Mouse (Mus musculus): ENCODE data around the gene Gpr146. TPM values are rescaled to one million over a fixed set of nuclear protein-coding genes. Genes with fewer than 3 reads are reported as not detected.
A peak's percentile ranks its signal among the peaks of the same experiment; 100 is the strongest.

Gpr146 gene
- total and polyA plus RNA-seq, 3 experiments, result 21.3 to 34.2 (median 26.8) TPM

DNA sequence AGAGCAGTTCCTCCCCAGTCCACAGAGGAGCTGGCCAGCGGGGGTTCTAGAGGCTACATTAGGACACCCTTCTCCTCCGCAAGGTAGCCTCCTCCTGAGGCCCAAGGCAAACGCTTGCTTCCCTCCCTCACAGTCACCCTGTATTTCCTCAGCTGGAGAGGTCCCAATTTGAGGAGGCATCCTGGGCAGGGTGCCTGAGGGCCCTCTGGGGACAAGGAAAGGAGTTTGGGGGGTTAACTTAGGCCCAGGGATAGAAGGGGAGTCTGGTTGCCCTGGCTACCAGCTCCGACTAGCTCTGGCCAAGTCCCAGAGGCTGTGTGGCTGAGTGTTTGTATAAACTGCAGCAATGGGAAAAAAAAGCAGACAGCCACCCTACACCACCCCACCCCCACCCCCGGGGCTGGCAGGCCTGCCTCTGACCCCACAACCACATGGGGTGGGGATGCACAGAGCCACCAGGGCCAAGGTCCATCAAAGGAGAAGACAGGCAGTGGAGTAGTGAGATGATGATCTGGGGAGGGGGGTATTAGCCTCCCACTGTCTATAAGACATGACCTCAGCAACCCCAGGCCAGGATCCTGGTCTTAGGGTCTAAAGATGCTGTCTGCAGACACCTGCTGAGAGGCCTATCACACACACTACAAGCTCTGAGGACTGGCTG is 12.5 kb upstream of the Gpr146 start:
- H3K9me3 ChIP-seq (replicated peaks), result no peaks in the 10 kb centered on the region
- DNase-seq (ENCODE audit: low spot score), result no peak
- no peaks in the 10 kb centered on the region for H3K27me3 ChIP-seq (ENCODE audit: insufficient read depth, low read length)
- peaks cover 68% of the 10 kb centered on the region for H3K36me3 ChIP-seq (replicated peaks)
- TF ChIP-seq CTCF (IDR thresholded peaks at IDR 0.05; ENCODE audit: low read depth, low read length) (no peak), TAL1 (conservative IDR thresholded peaks at IDR 0.05; ENCODE audit: low read depth, low read length) (no peak), POLR2AphosphoS5 (IDR thresholded peaks at IDR 0.05; ENCODE audit: insufficient replicate concordance, low read depth, low read length) (no peak), GATA1 (IDR thresholded peaks at IDR 0.05; ENCODE audit: borderline replicate concordance, low read length) (no peak), GATA2 (IDR thresholded peaks at IDR 0.05; ENCODE audit: borderline replicate concordance, low read depth, low read length) (no peak)
- H3K4me1 ChIP-seq (ENCODE audit: insufficient read depth, low read depth, low read length), result peaks cover 74% of the 10 kb centered on the region
- ATAC-seq (ENCODE audit: extremely low read depth, insufficient number of reproducible peaks, low FRiP score, poor library complexity, severe bottlenecking), result no peak
- H3K4me3 ChIP-seq (ENCODE audit: low read depth, low read length), result peak overlapping the region; percentile 66; the same call in 1 of the 2 replicates

DNA sequence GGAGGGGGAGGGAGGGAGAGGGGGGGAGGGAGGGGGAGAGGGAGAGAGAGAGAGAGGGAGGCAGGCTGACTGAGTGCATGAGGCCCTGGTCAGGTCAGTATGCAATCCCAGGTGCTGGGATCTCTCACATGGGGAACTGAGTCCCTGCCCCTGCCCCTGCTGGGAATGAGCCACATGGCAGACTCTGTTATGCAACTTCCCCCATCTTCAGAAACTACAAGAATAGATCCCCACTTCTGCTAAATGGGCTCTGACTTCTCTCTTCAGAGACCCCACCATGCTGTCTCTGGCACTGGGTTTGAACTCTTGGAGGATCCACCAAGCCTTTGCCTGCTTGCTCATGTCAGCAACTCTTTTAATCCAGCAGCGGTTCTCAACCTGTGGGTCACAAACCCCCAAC is 11.7 kb upstream of the Gpr146 start:
- Histone ChIP-seq H3K36me3 (replicated peaks) (peaks cover 68% of the 10 kb centered on the region), H3K4me1 (ENCODE audit: insufficient read depth, low read depth, low read length) (peaks cover 82% of the 10 kb centered on the region), H3K4me3 (ENCODE audit: low read depth, low read length) (no peak overlapping the region; the same call in 1 of the 2 replicates), H3K27me3 (ENCODE audit: insufficient read depth, low read length) (no peaks in the 10 kb centered on the region), H3K9me3 (replicated peaks) (no peaks in the 10 kb centered on the region)
- no peak for ATAC-seq (ENCODE audit: extremely low read depth, insufficient number of reproducible peaks, low FRiP score, poor library complexity, severe bottlenecking)
- no peak for TF ChIP-seq TAL1 (conservative IDR thresholded peaks at IDR 0.05; ENCODE audit: low read depth, low read length)
- no peak for TF ChIP-seq CTCF (IDR thresholded peaks at IDR 0.05; ENCODE audit: low read depth, low read length)
- no peak for DNase-seq (ENCODE audit: low spot score)

DNA sequence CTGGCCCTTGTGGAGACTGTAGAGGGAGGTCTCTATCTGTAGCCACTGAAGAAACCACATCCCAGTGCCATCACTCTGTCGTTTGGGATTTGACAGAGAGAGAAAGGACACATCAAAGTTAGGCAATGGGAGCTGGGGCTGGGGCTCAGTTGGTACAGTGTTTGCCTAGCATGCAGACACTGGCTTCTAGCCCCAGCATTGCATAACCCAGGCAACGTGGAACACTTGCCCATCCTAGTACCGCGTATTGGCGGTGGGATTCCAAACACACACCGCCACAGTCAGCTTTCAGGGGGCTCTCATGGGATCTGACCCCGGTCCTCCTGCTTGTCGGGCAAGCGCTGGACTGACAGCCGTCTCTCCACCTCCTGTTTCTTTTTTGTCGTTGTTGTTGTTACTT is 11.0 kb upstream of the Gpr146 start:
- DNase-seq (ENCODE audit: low spot score) (no peak), ATAC-seq (ENCODE audit: extremely low read depth, insufficient number of reproducible peaks, low FRiP score, poor library complexity, severe bottlenecking) (no peak)
- Histone ChIP-seq H3K9me3 (replicated peaks) (no peaks in the 10 kb centered on the region), H3K4me1 (ENCODE audit: insufficient read depth, low read depth, low read length) (peaks cover 88% of the 10 kb centered on the region), H3K27me3 (ENCODE audit: insufficient read depth, low read length) (no peaks in the 10 kb centered on the region), H3K4me3 (ENCODE audit: low read depth, low read length) (no peak overlapping the region), H3K36me3 (replicated peaks) (peaks cover 63% of the 10 kb centered on the region)
- TF ChIP-seq GATA1 (IDR thresholded peaks at IDR 0.05; ENCODE audit: borderline replicate concordance, low read length) (no peak), TAL1 (conservative IDR thresholded peaks at IDR 0.05; ENCODE audit: low read depth, low read length) (no peak)

DNA sequence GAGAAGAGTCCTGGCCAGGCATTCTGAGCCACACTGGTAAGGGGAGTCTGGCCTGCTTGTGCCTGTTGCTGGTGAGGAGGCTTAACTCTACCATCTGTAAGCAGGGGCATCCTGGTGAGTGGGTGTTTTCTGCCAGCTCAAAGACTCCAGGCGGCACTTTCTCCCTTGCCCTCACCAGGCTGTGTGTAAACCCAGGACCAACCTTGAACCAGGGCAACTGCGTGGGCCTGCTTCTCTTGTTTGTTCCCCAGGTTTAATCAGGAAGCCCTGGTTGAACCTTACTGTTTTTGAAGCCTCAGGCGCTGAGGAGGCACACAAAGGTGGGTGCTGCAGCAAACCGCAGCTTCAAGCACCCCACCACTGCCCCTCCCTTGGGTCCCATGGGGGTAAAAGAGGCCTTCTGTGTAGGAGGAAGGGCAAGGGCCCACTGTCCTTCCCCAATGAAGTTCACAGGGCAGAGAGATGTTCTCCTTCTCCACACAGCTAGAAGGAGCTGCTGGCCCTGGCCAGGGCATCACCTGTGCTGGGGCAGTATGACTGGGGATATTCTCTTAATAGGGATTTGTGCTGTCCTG is 9.5 kb upstream of the Gpr146 start:
- peaks cover 93% of the 10 kb centered on the region for H3K4me1 ChIP-seq (ENCODE audit: insufficient read depth, low read depth, low read length)
- DNase-seq (ENCODE audit: low spot score) (no peak), ATAC-seq (ENCODE audit: extremely low read depth, insufficient number of reproducible peaks, low FRiP score, poor library complexity, severe bottlenecking) (no peak)
- no peak overlapping the region for H3K4me3 ChIP-seq (ENCODE audit: low read depth, low read length)
- peaks cover 48% of the 10 kb centered on the region for H3K36me3 ChIP-seq (replicated peaks)
- no peaks in the 10 kb centered on the region for H3K27me3 ChIP-seq (ENCODE audit: insufficient read depth, low read length)
- TF ChIP-seq CTCF (IDR thresholded peaks at IDR 0.05; ENCODE audit: low read depth, low read length) (no peak), GATA1 (IDR thresholded peaks at IDR 0.05; ENCODE audit: borderline replicate concordance, low read length) (no peak), GATA2 (IDR thresholded peaks at IDR 0.05; ENCODE audit: borderline replicate concordance, low read depth, low read length) (no peak), POLR2AphosphoS5 (IDR thresholded peaks at IDR 0.05; ENCODE audit: insufficient replicate concordance, low read depth, low read length) (no peak), TAL1 (conservative IDR thresholded peaks at IDR 0.05; ENCODE audit: low read depth, low read length) (no peak)
- no peaks in the 10 kb centered on the region for H3K9me3 ChIP-seq (replicated peaks)

DNA sequence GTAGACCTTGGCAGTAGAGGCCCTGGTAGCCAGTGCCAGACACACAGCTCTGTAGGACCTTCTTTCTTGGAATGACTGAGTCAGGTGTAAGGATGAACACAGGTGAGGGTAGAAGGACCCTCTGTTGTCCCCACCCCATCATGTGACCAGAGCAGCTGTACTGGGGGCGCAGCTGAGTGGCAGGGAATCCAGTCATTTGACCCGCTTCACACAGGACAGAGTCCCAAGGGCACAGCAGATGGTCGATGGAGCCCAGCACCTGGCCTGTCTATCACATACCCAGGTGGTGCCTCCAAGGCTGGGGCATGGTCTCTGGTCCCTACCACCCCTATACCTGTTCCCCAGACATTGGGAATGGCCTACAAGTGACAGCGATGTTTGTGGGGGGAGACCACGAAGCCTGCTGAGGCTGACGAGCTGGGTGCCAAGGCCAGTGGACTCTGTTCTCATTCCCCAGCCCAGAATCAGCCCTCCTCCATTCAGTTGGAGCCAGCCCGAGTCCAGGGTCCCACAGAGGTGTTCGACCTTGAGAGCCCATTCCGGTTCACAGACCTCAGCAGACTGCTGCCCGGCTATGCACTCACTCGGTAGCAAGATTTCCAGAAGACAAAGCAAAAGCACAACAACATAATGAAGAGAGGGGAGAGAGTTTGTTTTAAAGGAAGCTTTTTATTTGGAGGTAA is 8.7 kb upstream of the Gpr146 start:
- peaks cover 41% of the 10 kb centered on the region for H3K36me3 ChIP-seq (replicated peaks)
- ATAC-seq (ENCODE audit: extremely low read depth, insufficient number of reproducible peaks, low FRiP score, poor library complexity, severe bottlenecking) (no peak), DNase-seq (ENCODE audit: low spot score) (no peak)
- H3K4me3 ChIP-seq (ENCODE audit: low read depth, low read length), result no peak overlapping the region
- H3K4me1 ChIP-seq (ENCODE audit: insufficient read depth, low read depth, low read length), result peaks cover 97% of the 10 kb centered on the region
- no peaks in the 10 kb centered on the region for H3K27me3 ChIP-seq (ENCODE audit: insufficient read depth, low read length)
- H3K9me3 ChIP-seq (replicated peaks), result no peaks in the 10 kb centered on the region
- TF ChIP-seq TAL1 (conservative IDR thresholded peaks at IDR 0.05; ENCODE audit: low read depth, low read length) (no peak), GATA2 (IDR thresholded peaks at IDR 0.05; ENCODE audit: borderline replicate concordance, low read depth, low read length) (no peak), GATA1 (IDR thresholded peaks at IDR 0.05; ENCODE audit: borderline replicate concordance, low read length) (no peak), POLR2AphosphoS5 (IDR thresholded peaks at IDR 0.05; ENCODE audit: insufficient replicate concordance, low read depth, low read length) (no peak), CTCF (IDR thresholded peaks at IDR 0.05; ENCODE audit: low read depth, low read length) (no peak)

DNA sequence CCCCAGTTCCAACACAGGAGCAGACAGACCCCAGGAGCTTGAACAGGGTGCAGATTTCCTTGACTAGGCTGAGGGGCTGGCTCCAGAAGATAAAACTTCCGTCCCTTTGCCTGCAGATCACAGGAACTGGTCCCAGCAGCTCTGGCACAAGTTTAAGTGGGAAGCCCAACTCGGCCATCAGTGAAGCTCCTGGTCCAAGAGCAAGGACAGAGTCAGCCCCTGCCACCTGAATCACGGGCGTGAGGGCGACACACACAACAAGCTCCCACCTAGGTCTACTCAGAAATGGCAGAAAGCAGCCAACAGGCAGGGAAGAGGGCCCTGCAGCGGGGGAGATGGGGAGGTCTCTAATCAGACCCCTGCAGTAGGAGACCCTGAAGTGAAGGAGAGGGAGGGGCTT is 7.2 kb upstream of the Gpr146 start:
- Histone ChIP-seq H3K9me3 (replicated peaks) (no peaks in the 10 kb centered on the region), H3K36me3 (replicated peaks) (peaks cover 46% of the 10 kb centered on the region), H3K4me3 (ENCODE audit: low read depth, low read length) (peak overlapping the region; percentile 86; the same call in 1 of the 2 replicates), H3K4me1 (ENCODE audit: insufficient read depth, low read depth, low read length) (peaks cover 97% of the 10 kb centered on the region), H3K27me3 (ENCODE audit: insufficient read depth, low read length) (no peaks in the 10 kb centered on the region)
- no peak for ATAC-seq (ENCODE audit: extremely low read depth, insufficient number of reproducible peaks, low FRiP score, poor library complexity, severe bottlenecking)
- TF ChIP-seq GATA1 (IDR thresholded peaks at IDR 0.05; ENCODE audit: borderline replicate concordance, low read length), result no peak
- no peak for TF ChIP-seq TAL1 (conservative IDR thresholded peaks at IDR 0.05; ENCODE audit: low read depth, low read length)
- TF ChIP-seq POLR2AphosphoS5 (IDR thresholded peaks at IDR 0.05; ENCODE audit: insufficient replicate concordance, low read depth, low read length), result no peak
- no peak for TF ChIP-seq GATA2 (IDR thresholded peaks at IDR 0.05; ENCODE audit: borderline replicate concordance, low read depth, low read length)
- no peak for TF ChIP-seq CTCF (IDR thresholded peaks at IDR 0.05; ENCODE audit: low read depth, low read length)
- no peak for DNase-seq (ENCODE audit: low spot score)
